Mouse (Mus musculus) brain, embryonic 14.5 days (tissue): ENCODE data around the gene Pdcd6ip. TPM values are rescaled to one million over a fixed set of nuclear protein-coding genes. Genes with fewer than 3 reads are reported as not detected.

ENCODE experiments used
- DNase-seq: peaks from one replicate; pipeline ENCODE4 v3.0.0-alpha.2; 2011; ENCODE audit warnings: low read depth
- CTCF ChIP-seq: fragments of 200-500 bp; IDR thresholded peaks from 2 replicates; pipeline ENCODE4 v1.5.1; 2012; ENCODE audit warnings: inconsistent platforms, mild to moderate bottlenecking, moderate library complexity, borderline replicate concordance; ENCODE audit not compliant: insufficient read depth, insufficient read length; ENCODE audit errors: extremely low read depth
- POLR2A ChIP-seq: fragments of 200-500 bp; IDR thresholded peaks from 2 replicates; pipeline ENCODE4 v1.6.1; 2012; ENCODE audit warnings: mild to moderate bottlenecking, inconsistent platforms, borderline replicate concordance; ENCODE audit not compliant: poor library complexity, insufficient read depth, insufficient read length, severe bottlenecking; ENCODE audit errors: extremely low read depth
- polyA plus RNA-seq: library from polyadenylated mRNA; depleted of rRNA; stranded (reverse); fragments of >200 nt; gene quantifications from 2 replicates; pipeline ENCODE4 v1.2.3, GENCODE M21; 2012; rRNA removed

The Pdcd6ip gene
- polyA plus RNA-seq: 42.9 and 46.2 TPM in 2 replicates

DNA sequence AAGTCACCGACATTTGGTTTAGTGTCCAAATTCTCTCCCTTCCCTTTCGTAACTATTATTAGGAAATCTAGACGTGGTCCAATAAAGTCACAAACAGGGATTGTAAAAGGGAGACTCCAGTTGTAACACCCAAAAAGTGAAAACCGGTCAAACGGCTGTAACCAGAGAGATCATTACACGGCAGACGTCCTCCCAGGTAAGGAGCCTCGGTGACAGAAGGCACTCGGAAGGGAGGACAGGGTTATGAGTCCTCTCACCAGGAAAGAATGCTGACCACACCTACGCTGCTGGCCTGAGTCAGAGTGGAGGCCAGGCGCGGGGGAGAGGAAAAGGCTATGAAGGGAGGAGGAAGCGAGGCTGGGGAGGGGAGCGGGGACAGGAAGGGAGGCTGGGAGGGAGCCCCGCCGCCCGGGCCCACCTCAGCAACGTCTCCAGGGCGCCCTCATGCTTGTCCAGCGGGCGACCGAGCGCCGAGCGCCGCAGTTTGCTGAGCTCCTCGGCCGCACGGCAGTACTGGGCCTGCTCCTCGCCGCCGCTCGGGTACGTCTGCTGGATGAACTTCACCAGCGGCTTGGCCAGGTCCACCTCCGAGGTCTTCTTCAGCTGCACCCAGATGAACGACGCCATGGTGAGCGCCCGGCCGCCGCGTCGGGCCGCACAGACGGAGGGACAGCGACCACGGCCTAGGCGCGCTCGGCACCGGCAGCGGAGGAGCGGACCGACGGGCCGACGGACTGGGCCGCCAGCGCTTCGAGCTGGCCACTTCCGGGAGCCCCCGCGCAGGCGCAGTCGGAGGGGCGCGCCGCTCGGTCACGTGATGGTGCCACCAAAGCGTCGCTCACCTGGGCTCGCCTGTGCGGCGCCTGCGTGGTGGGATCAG is at the start of gene Pdcd6ip:
Pdcd6ip (minus strand) TSS at position 779 of the 880 bp plus-strand sequence.
- peak; percentile 95 for TF ChIP-seq POLR2A
- no peak for TF ChIP-seq CTCF
- peak; percentile 95 for DNase-seq

DNA sequence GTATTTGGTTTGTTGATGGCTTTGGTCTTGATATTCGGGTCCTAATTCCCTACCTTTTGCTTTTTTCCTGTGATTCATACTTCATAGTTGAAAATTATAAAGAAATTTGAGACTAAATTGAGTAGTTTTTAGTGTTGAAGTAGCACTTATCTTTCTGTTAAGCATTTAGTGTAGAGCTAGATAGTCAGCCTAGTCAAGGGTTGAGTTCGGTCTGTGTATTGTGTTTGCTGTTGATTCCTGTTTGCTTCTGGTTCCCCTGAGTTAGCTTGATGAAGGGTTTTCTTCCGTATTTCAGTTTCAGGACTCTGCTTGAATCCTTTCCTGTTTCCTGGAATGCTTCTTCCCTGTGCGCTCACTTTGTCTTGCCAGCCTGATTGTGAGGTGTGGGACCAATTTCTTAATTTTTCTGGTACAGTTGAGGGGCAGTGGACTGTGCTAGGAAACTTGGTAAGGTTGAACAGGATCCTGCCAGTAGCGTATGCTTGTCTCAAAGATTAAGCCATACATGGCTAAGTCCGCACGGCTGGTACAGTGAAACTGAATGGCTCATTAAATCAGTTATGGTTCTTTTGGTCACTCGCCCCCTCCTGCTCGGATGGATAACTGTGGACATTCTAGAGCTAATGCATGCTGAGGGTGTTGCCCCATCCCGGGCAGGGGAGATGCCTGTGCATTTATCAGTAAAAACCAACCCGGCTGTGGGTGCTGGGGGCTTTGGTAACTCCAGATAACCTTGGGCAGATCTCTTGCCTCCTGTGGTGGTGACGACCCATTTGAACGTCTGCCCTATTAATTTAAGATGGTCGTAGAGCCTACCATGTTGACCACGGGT is 48.0 kb upstream of the Pdcd6ip start:
- TF ChIP-seq CTCF (no peak), POLR2A (no peak)
- DNase-seq: peak; percentile 3

DNA sequence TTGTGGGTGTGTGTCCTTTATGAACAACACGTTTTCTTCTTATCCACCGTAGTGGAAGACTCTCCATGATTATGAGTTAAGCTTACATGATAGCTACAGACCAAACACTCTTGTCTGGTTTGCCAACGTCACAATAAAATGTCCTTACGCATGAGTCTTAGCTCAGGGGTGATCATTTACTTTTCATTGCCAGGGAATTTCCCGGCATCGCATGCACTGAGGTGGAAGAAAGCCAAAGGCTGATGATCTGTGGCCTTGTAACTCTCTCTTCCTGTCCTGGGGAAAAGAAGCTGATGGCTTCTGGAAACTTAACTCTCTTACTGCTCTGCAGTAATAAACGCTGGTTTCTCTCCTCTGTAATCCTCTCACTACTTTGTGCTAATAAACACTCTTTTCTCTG is 41.3 kb upstream of the Pdcd6ip start:
- TF ChIP-seq CTCF (no peak), POLR2A (no peak)
- peak; percentile 6 for DNase-seq

DNA sequence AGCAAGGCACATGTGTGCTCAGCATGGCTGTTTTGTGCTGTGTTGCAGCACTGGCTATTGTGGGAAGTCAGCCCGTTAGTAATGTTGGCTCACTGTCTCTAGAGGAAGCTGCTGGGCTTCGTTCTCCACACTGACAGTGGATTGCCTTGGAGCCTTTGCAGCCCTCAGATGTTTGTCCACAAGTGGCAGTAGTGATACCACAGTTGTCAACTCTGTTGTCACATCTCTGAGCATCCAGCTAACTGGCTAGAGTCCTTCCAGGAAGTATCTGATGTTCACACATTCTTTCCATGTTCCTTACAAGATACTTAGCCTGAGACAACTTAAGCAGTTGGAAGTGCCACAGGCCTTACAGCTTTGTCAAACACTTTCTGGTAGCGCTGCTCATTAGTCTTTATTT is 35.2 kb upstream of the Pdcd6ip start:
- DNase-seq: peak; percentile 2

DNA sequence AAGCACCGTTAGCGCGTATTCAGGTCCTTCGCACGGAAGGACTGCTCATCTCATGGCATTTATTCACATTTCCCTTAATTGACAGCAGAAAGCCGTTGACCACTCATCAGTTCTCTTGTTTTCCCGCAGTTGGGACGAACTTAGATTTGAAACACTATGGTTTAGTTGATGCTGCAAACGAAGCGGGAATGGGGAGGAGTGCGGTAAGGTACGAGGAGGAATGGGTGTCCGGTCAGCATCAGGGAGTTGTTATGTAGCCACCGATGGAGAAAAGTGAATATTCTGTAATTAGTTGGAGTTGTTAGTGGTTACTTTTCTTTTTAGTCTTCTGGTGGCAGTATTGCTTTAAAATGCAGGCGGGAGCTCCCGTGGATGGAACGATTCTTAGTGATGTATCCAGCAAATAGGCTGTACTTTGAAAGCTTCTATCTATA is 34.3 kb upstream of the Pdcd6ip start:
- TF ChIP-seq CTCF (peak; percentile 20; the same call in 1 of the 2 replicates), POLR2A (no peak)
- DNase-seq: peak; percentile 85

More for the DNA sequence above, 35.2 kb upstream of the Pdcd6ip start:
- TF ChIP-seq POLR2A (no peak), CTCF (no peak)

DNA sequence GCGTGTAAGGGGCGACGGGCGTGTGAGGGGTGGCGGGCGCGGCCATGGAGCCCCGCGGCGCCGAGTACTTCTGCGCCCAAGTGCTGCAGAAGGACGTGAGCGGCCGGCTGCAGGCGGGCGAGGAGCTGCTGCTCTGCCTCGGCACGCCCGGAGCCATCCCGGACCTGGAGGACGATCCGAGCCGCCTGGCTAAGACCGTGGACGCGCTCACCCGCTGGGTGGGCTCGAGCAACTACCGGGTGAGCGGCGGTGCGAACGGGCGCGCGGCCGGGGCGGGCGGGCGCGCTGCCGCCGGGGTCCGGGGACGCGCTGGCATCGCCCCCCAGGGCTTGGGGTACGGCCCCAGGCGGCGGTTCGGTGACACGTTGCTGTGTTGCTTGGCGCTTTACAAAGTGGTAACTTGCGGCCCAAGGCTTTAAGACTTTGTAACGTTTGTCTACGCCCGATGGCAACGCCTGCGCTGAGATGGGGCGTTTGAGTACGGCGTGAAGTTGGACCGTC is 33.6 kb upstream of the Pdcd6ip start:
- no peak for TF ChIP-seq POLR2A
- no peak for TF ChIP-seq CTCF
- DNase-seq: peak; percentile 59

DNA sequence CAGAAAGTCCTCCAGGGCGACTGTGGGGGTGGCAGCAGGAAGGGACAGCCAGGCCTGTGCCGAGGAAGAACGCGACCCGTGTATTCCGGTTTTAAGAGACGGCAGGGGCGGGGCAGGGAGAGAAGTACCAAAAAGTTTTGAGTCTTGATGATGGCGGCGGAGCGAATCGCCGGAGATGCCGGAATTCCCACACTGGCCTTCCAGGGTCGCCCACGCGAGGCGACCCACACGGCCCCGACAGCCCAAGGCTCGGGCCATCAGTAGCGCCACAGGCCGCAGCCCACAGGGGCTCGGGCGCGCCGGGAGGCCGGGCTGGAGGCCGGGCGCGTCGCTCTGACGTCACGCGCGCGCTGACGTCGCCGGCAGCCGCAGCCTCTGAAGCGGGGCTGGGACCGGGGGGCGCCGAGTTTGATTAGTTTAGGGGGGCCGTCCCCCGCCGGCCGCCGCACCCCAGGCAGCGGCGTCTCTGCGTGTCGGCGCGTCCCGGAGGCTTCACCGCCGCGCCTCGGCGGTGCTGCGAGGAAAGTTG is 33.1 kb upstream of the Pdcd6ip start, which contains the start of gene Clasp2:
Clasp2 (plus strand) TSS at position 366 of the 529 bp plus-strand sequence.
- TF ChIP-seq CTCF (no peak), POLR2A (peak; percentile 78; the same call in 1 of the 2 replicates)
- DNase-seq: peak; percentile 91

DNA sequence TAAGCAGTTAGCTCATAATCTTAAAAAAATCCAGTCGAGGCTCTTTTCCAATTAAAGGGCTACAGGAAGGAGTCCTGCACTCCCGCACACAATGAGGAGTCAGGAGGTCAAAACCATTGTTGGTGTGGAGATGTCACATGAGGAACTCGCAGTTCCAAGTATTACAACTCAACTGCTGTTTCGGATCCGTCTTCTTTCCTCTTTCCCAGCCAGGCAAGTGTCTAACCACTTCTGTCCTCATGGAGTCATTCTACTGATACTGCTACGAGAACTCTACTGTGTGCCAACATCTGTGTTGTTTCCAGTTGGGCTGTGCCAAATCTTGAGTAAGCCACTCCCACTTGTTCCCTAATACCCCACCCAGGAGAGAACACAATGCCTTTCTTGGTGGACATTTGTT is 30.9 kb upstream of the Pdcd6ip start:
- TF ChIP-seq POLR2A (no peak), CTCF (no peak)
- no peak for DNase-seq

DNA sequence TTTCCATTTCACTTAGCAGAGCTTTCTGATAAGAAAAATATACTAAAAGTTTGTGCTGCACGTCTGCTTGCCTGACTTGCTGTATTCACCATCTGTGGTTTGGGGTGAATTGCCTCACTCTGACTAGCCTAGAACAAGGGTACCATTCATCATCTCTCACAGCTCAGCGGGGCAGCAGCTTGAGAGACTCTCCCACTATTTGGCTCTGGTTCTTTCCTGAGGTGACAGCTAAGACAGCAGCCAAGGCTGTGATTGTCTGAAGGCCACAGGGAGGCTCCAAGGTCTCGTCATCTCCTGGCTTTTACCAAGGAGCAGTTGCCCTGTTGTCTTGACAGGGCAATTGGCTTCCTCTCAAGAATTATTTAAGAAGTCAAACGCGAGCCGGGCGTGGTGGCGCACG is 30.0 kb upstream of the Pdcd6ip start:
- peak; percentile 31 for DNase-seq
- TF ChIP-seq CTCF (no peak), POLR2A (no peak)

DNA sequence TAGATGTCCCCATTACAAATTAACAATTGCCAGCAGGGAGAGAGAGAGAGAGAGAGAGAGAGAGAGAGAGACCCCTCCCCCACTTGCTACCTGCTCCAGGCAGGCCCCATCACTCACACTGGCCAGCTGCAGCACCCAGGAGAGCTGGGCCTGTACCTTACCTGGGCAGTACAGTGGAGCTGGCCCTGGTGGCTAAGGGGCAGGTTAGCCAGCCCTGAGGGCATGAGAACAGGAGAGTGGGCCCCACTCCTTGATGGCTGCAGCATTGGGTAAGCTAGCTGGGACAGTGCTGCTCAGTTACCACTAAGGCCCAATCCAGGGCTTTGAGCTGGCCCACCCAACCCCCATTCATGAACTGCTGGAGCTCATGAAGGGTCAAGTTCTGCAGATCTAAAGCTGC is 27.9 kb upstream of the Pdcd6ip start:
- no peak for DNase-seq
- TF ChIP-seq CTCF (no peak), POLR2A (no peak)

DNA sequence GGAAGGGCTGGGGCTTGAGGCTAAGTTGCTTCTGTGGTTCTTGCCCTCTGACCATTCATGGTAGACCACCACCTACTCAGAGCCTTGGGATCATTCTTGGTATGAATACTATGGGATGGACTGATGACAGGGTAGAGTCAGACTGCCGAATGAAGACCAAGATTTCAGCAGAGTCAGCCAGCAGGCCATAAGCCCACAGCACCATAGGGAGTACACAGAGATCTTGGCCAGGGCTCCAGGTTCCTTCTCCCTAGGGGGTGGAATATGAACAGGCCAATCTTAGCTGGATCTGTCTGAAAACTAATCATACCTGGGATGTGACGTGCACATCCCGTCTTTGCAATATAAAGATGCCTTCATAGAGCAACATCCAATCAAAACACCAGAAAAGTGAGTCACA is 23.5 kb upstream of the Pdcd6ip start:
- TF ChIP-seq CTCF (no peak), POLR2A (no peak)
- DNase-seq: no peak
